Mouse (Mus musculus) cortical plate, adult 2 months (tissue): ENCODE measurements around the gene Nos3.

Experiments used
- CTCF ChIP-seq: fragments of 200-500 bp; IDR thresholded peaks from 2 replicates; pipeline ENCODE4 v1.5.1; 2011; ENCODE audit warnings: mild to moderate bottlenecking, control low read depth, low read length; ENCODE audit not compliant: insufficient read depth; ENCODE audit errors: extremely low read depth
- POLR2A ChIP-seq: fragments of 200-500 bp; IDR thresholded peaks from 2 replicates; pipeline ENCODE4 v1.6.1; 2011; ENCODE audit warnings: mild to moderate bottlenecking, low read length, control low read depth; ENCODE audit not compliant: insufficient read depth; ENCODE audit errors: extremely low read depth

DNA sequence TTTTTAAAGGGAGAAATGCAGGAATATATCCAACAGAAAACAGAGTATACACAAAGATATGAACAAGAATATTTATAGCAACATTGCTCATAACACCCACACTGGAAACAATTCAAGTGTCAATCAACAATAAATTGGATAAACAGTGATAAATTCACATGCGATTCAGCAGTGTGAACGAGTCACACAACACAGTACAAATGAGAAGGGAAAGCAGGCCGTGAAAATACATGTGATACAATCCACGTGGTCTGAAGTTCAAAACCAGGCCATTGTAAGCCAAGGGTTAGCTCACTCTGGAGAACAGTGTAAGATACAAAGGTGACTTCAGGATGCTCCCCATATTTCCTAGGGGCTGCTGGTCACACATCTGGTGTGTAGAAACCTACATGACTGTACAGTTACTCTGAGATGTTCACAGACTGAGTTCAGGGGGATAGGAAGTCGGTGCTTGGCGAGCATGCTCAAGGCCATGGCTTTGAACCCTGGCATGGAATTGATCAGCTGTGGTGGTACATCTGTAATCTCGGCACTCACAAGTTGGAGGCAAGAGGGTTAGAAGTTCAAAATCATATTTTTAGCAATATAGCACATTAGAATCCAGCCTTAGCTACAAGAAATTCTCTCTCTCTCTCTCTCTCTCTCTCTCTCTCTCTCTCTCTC is 10.2 kb downstream of the Nos3 start:
- TF ChIP-seq POLR2A, result no peak
- TF ChIP-seq CTCF, result no peak
